Mouse (Mus musculus) retina, adult 2 months (tissue): ENCODE results near the gene Wdr54.
"Not testable (repeated sequence)": the region's sequence is repeated elsewhere in the genome, so short reads cannot be mapped to it uniquely, and the experiment has no call there.

Source experiments
- DNase-seq: peaks from one replicate; pipeline ENCODE4 v3.0.0-alpha.2; 2012; ENCODE audit warnings: low read depth, low spot score

The Wdr54 gene

GRCm38 (mm10) chr6:83159456-83159855 is 3.3 kb upstream of the Wdr54 start:
- not testable (repeated sequence) for DNase-seq

- DNase-seq, result no peak
Measured at GRCm38 (mm10) chr6:83155552-83156238, 502 bp downstream of the Wdr54 start.

DNA sequence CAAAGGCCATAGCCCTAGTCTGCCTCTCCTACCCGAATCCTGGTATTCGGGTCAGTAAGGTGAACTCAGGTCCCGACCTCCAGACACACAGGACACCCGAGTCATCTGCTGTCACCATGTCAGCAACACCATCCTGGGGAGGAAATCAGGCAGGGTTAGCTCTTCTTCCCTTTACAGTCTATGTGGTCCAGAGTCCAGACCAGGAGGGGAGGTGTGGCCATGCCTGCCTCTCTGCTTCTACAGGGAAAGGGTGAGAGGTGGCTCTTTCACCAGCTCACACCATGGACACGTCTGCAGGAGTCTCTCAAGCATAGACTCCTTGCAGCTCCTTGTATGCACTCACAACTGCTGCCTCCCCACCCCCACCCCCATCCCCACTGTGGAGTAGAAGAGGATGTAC is 2.7 kb downstream of the Wdr54 start:
- DNase-seq, result no peak

GRCm38 (mm10) chr6:83153038-83153437 is 3.2 kb downstream of the Wdr54 start:
- no peak for DNase-seq

DNA sequence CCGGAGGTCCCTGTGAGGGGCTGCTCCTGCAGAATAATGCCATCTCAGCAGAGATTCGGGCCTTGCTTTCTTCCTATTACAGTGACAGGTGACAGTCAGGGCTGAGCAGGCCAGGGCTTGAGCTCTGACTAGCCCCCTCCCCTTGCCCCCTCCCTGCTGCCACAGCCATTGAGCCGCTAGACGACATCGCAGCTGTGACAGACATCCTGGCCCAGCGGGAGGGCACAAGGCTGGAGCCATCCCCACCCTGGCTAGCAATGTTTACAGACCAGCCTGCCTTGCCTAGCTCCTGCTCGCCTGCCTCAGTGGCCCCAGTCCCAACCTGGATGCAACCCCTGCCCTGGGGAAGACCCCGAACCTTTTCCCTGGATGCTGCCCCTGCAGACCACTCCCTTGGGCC is 4.5 kb downstream of the Wdr54 start:
- DNase-seq, result no peak

- no peak for DNase-seq
Measured at GRCm38 (mm10) chr6:83147280-83147679, 8.9 kb downstream of the Wdr54 start.

- no peak for DNase-seq
Measured at GRCm38 (mm10) chr6:83145805-83146204, 10.4 kb downstream of the Wdr54 start.

DNA sequence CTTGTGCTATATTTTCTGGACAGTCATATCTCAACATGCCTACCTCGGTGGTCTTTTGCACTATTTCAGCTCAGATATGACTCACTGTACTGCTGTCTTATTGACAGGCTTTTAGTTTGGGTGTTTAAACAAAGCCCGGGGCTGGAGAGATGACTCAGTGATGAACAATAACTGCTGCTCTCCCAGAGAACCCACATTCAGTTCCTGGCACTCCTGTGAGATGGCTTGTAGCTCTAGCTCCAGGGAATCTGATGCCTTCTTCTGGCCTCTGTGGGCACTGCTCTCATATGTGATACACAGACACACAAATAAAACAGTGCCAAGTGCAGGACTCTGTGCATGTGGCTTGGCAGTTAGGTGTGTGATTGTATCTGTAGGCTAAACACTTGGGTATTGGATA is 11.0 kb downstream of the Wdr54 start:
- no peak for DNase-seq

DNA sequence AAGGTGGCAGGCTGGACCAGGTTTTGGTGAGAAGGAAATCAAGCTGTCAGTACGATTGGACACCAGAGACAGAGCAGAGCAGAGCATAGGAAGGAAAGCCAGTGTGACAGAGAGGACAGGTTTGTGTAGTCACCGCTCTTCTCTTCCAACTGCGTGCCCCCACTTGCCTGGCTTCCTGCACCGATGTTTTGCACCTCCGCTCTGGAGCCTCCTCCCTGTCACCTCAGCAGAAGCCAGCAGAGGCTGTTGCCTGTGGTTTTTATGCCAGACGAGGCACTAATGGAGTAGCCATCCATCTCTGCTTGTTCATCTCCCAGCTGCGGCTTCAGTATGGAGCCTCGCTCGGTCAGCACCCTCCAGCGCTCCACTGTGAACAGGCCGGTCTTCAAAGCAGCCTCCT is 13.3 kb downstream of the Wdr54 start:
- no peak for DNase-seq

DNA sequence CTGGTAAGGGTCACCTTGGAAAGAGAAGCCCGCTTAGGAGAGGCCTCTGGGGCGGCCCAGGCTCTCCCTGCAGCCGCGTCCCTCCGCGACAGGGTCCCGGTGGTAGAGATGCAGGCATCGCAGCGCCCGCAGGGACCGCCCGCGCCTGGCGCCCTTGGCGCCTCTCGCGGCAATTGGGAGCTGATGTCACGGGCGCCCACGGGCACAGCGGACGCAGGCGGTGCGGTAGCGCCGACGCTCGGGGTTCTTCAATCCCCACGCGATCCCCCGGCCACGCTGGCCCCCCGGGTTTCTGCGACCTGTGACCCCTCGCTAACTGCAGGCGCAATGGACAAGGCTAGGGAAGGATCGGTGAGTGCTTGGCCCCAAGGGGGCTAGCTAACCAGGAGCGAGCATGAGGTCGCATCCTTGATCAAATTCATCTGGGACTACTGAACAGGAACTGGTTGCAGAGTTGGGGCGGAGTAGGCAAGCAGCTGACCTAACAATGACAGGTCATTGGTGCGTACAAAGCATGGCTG is 13.9 kb downstream of the Wdr54 start:
- DNase-seq, result no peak

DNA sequence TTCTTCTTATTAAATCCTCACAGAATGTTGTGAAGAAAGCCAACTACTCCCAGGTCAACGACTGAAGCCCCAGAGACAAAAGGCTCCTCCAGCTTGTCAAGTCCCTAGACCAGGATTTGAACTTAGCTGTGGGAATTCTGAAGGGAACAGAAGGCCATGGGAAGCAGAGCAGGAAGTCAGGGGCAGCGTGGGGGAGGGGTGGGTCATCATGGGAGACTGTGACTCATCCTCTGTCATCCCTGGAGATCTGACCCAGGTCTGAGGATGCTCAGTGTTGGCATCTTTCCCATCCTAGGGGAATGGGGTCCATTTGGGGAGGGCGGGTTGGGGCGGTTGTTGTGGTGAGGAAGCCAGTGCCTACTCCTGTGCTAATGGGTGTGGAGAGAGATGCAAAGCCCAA is 14.6 kb downstream of the Wdr54 start:
- no peak for DNase-seq

- no peak for DNase-seq
Measured at GRCm38 (mm10) chr6:83140044-83140443, 16.2 kb downstream of the Wdr54 start.

GRCm38 (mm10) chr6:83138056-83138455 is 18.1 kb downstream of the Wdr54 start:
- DNase-seq, result no peak

DNA sequence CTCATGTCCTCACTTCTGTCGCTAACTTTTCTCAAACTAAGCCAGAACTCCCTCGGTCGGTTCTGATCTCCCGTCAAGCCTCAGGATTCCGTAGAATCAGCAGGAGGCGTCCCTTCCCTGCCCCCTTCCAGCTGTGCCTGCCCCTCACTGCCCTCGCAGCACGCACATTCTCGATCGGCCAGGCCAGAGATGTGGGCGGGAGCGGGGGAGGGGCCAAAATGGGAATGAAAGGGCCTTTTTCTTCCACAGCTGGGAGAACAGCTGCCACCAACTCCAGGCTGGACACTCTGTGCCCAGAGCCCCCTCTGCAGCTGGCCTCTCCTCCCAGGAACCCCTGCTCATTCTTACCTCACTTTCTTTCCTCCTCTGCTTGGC is 18.6 kb downstream of the Wdr54 start:
- no peak for DNase-seq

GRCm38 (mm10) chr6:83136881-83137575 is 19.2 kb downstream of the Wdr54 start:
- DNase-seq, result no peak

DNA sequence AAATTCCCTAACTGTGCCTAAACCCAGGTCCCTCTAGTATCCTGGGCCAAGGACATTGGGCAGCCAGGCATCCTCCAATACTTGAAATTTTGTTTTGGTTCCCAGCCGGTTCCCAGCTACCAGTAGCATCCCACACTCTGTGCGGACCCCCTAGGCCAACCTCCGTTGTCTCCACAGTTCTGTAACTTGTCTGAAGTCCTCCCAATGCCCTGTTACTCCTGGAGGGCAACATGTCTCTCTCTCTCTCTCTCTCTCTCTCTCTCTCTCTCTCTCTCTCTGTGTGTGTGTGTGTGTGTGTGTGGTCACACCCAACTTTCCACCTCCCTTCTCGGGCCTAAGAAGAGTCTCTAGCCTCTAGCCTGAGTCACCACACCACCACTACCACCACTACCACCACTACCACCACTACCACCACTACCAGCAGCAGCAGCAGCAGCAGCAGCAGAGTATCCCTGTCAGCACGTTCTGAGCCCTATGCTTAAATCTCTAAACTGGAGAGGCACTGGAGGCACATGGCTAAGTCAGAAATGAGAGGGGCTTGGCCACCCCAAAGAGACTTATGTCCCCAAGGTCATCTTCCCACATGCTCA is 19.8 kb downstream of the Wdr54 start:
- DNase-seq, result no peak

DNA sequence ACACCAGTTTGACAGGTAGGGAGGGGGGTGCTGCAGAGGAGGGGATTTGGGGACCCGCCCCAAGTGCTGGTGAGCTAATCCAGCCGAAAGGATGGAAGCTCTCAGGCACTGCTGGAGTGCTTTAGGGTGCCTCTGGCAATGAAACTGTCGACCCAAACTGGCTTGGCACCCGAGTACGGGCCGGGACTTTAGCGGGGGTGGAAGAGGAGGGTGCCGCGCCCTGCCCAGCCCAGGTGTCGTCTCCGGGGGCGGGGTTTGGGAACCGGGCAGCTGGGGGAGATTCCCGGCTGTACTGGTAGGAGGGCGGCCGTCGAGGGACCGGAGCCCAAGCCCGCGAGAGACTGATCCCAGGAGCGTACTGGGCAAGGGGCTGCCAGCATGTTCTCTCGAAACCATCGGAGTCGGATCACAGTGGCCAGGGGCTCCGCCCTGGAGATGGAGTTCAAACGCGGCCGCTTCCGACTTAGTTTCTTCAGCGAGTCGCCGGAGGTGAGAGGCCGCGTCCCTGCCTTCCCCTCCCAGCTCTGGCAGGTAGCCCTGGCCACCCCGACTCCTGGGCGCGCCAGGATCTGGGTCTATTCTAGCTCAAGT is 20.5 kb downstream of the Wdr54 start:
- DNase-seq, result no peak

GRCm38 (mm10) chr6:83134951-83135513 is 21.2 kb downstream of the Wdr54 start, which contains the start of gene Rtkn:
Gene Rtkn (plus strand): TSS chr6:83135463.
- no peak for DNase-seq

DNA sequence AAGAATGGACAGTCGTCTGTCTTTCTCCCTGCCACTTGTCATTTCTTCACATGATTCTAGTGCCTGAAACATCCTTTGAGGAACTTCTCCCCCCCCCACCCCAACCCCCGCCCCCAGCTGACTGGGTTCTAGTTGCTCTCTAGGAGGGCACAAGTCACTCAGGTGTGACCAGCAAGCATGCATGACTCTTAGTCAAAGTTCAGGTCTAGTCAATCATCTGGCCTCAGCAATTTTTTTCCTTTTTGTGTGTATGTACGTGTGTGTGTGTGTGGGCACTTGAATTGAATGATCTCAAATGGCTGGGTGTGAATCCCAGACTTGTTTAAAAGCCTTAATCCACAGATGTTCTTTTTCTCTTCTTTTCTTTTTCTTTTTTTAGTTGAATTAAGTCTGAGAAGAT is 22.0 kb downstream of the Wdr54 start:
- DNase-seq, result no peak

DNA sequence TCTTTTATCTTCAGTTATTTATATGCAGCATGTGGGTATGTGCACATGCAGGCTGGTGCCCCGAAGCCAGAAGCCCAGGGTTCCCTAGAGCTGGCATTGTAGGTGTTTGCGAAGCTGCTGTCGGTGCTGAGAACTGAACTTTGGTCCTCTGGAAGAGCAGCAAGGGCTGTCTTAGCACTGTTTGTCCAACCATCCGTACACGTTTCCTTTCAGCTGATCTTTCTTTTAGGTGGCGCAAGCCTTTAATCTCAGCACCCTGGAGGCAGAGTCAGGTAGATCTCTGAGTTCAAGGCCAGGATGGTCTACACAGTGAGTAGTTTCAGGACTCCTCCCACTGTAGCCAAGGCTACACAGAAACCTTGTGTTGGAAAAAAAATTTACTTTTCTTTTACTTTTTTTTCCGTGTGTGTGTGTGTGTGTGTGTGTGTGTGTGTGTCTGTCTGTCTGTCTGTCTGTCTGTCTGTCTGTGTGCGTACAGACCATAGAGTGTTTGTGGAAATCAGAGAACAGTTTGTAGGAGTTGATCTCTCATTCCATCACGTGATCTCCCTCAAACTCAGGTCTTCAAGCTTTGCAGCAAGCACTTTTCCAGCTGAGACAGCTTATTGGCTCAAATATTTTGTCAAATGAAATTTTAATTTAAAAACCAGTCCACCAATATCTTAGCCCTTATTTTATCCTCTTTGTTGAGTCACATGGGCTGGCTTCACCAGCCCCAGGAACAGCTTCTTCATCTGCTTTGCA is 23.8 kb downstream of the Wdr54 start:
- no peak for DNase-seq

DNA sequence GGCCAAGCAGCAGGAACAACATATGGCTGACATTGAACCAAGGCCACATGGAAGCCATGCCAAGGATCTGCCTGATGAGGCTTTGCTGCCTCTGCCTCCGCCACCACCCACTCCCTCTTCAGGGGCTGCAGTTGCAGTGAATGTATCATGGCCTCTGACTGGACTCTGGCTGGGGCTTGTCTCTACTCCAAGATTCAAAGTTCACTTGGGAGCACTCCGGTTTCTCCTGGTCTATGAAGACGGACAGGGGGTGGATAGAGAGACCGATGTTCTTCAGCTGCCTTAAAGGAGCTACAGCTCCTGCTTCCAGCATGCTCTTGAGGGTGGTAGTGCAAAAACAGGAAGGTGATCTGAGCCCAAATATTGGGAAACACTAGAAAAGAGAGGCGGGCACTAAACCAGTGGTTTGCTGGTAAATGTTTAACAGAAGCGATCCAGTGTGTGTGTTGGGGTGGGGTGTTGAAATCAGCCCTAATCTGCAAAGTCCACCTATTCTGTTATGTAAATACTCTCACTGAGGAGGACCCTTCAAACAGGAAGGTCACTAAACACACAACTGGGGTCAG is 24.6 kb downstream of the Wdr54 start:
- DNase-seq, result no peak
